Mouse (Mus musculus) heart, adult 2 months (tissue): ENCODE data around the gene Pam16. TPM values are rescaled to one million over a fixed set of nuclear protein-coding genes. Genes with fewer than 3 reads are reported as not detected.
A peak's percentile ranks its signal among the peaks of the same experiment; 100 is the strongest.

ENCODE experiments used
- DNase-seq, 2 experiments: peaks; one replicate each; pipeline ENCODE4 v3.0.0; 2021
- H3K27ac ChIP-seq: fragments of 200-600 bp; 2 replicates; pipeline ENCODE4 v1.8.1; 2022
- H3K27me3 ChIP-seq: fragments of 200-500 bp; 2 replicates; pipeline ENCODE4 v1.6.1; 2012; ENCODE audit warnings: mild to moderate bottlenecking, low read length, inconsistent platforms, mixed read lengths; ENCODE audit not compliant: control insufficient read depth, insufficient read depth
- H3K36me3 ChIP-seq: fragments of 200-500 bp; 2 replicates; pipeline ENCODE4 v1.6.1; 2012; ENCODE audit warnings: low read length, inconsistent platforms; ENCODE audit not compliant: control insufficient read depth, insufficient read depth
- H3K4me1 ChIP-seq: fragments of 200-500 bp; 2 replicates; pipeline ENCODE4 v1.6.1; 2011; ENCODE audit warnings: low read length; ENCODE audit not compliant: control insufficient read depth, insufficient read depth
- H3K4me3 ChIP-seq: fragments of 200-600 bp; 2 replicates; pipeline ENCODE4 v1.8.1; 2022
- H3K79me2 ChIP-seq: fragments of 200-500 bp; replicated peaks from 2 replicates; pipeline ENCODE4 v1.6.1; 2012; ENCODE audit warnings: mild to moderate bottlenecking, inconsistent platforms, low read length, moderate library complexity, mixed read lengths; ENCODE audit not compliant: control insufficient read depth, insufficient read depth
- H3K9ac ChIP-seq: fragments of 200-500 bp; 2 replicates; pipeline ENCODE4 v1.6.1; 2012; ENCODE audit warnings: low read depth, mild to moderate bottlenecking, control low read depth, inconsistent platforms, low read length, mixed read lengths
- CTCF ChIP-seq: fragments of 200-600 bp; IDR thresholded peaks from 2 replicates; pipeline ENCODE4 v1.8.1; 2022; ENCODE audit warnings: antibody characterized with exemption, mild to moderate bottlenecking, moderate library complexity
- EP300 ChIP-seq: fragments of 200-500 bp; IDR thresholded peaks from 2 replicates; pipeline ENCODE4 v1.6.1; 2011; ENCODE audit warnings: low read depth, low read length, control low read depth; ENCODE audit not compliant: insufficient read depth
- POLR2A ChIP-seq: fragments of 200-500 bp; IDR thresholded peaks from 2 replicates; pipeline ENCODE4 v1.6.1; 2011; ENCODE audit warnings: mild to moderate bottlenecking, low read depth, low read length, control low read depth; ENCODE audit not compliant: insufficient read depth
- WGBS: fragments of 180-500 bp; shearing (Covaris S2); methylation state at CpG from one replicate; pipeline ENCODE4 v1.1.7; 2018; 5-methylcytosine and 5-hydroxymethylcytosine counted together
- intact Hi-C: fragments of 180-260 bp; cut with DNase I; formaldehyde crosslinking; loops from one replicate; pipeline ENCODE4 v1.15.1; 2025
- polyA plus RNA-seq: library from polyadenylated mRNA; depleted of rRNA; stranded (reverse); fragments of >200 nt; gene quantifications from 2 replicates; pipeline ENCODE4 v1.2.3, GENCODE M21; 2012
- total RNA-seq, 2 experiments: library from RNA; stranded (reverse); gene quantifications; 2 replicates each; pipeline ENCODE4 v1.2.3; 2021

The Pam16 gene
- total and polyA plus RNA-seq, 3 experiments: 39.4 to 165 (median 119) TPM

DNA sequence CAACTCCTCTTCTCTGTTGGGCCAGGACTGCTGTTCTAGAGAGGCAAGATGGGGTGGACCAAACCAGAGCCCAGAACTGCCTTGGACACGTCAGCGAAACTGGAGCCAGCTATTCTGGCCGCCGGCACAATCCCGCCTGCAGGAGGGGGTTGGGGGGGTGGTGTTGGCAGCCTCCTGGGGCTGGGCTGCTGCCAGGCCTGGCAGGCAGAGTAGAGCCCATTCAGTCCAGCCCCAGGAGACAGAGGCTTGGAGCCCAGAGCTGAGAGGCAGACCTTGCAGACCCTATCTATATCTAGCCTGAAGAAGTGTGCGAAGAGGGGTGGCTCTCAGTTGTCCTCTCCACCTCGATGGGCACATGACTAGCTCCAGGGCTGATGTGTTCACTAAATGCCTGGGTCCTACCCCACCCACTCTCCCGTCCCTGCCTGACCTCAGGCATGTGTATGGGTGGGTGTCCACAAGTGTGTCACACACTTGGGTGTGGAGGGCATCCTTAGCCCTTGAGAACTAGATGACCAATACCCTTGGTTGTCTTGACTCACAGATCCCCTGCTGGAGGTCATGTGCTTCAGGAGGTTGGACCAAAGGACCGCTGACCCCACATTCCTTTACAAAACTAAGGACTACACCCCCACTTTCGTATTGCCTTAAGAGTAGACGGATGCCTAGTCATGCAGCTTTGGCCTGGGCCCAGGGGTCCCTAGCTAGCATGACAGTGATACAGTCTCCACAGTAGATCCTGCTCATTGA lies 19.1 kb upstream of the Pam16 start:
- WGBS: 36% methylated on average over 11 of the region's 11 CpGs
- intact Hi-C loops: no loop called here
- peak overlapping the region; percentile 83 for H3K27ac ChIP-seq
- peak; percentile 88 to 90 for DNase-seq
- H3K79me2 ChIP-seq: no peaks in the 10 kb centered on the region
- H3K4me1 ChIP-seq: peaks cover 15% of the 10 kb centered on the region
- TF ChIP-seq EP300: peak; percentile 6; the same call in 1 of the 2 replicates
- no peak for TF ChIP-seq CTCF
- TF ChIP-seq POLR2A: peak; percentile 21; the same call in 1 of the 2 replicates
- H3K9ac ChIP-seq: no peak overlapping the region
- no peaks in the 10 kb centered on the region for H3K27me3 ChIP-seq
- no peaks in the 10 kb centered on the region for H3K36me3 ChIP-seq
- H3K4me3 ChIP-seq: no peak overlapping the region

DNA sequence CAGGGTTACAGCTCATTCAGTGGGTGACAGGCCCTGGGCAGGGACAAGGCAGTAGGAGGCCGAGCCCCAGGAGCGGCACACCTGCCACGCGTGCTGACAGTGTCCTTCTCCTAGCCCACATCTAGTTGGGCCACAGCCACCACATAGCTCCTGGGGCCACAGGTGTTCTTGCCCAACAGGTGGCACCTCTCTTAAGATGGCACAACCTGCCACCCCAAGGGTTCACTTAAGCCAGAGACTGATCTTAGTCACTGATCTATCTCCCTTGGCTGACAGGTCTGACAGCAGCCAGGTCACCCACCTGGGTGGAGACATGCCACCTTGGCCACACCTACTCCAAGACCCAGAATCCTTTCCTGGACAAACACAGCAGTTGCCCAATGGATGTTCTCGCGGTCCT lies 18.1 kb upstream of the Pam16 start:
- WGBS: 74% methylated on average over 6 of the region's 6 CpGs
- DNase-seq: no peak
- no peak for TF ChIP-seq POLR2A
- no peak for TF ChIP-seq CTCF
- TF ChIP-seq EP300: no peak
- Histone ChIP-seq H3K79me2 (no peaks in the 10 kb centered on the region), H3K9ac (peak overlapping the region; percentile 21; the same call in 1 of the 2 replicates), H3K27ac (peak overlapping the region; percentile 83), H3K27me3 (no peaks in the 10 kb centered on the region), H3K4me1 (peaks cover 15% of the 10 kb centered on the region), H3K36me3 (no peaks in the 10 kb centered on the region), H3K4me3 (peak overlapping the region; percentile 19; the same call in 1 of the 2 replicates)
- intact Hi-C loops: no loop called here

DNA sequence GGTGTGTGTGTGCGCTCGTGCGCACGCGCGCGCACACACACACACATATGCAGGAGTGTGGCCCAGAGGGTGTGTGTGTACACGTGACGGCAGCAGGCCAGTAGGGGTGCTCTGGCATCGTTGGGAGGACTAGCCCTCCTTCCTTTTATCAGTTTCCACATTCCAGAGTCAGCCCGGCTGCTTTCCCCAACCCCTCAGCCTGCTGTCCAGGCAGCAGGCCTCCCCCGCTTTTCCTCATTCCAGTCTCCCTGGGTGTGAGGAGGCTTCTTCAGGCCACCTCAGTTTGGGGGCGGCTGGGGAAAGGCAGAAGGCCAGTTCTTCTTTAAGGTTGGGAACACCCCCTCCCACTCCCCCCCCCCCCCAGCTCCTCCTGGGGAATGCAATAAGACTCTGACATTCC lies 17.4 kb upstream of the Pam16 start:
- intact Hi-C loops: no loop called here
- H3K27ac ChIP-seq: peak overlapping the region; percentile 83
- peaks cover 13% of the 10 kb centered on the region for H3K4me1 ChIP-seq
- no peak for TF ChIP-seq CTCF
- TF ChIP-seq EP300: no peak
- TF ChIP-seq POLR2A: no peak
- no peak overlapping the region for H3K9ac ChIP-seq
- H3K4me3 ChIP-seq: no peak overlapping the region
- no peaks in the 10 kb centered on the region for H3K79me2 ChIP-seq
- H3K36me3 ChIP-seq: no peaks in the 10 kb centered on the region
- peak; percentile 68 to 78 for DNase-seq
- WGBS: 47% methylated on average over 13 of the region's 13 CpGs
- no peaks in the 10 kb centered on the region for H3K27me3 ChIP-seq

DNA sequence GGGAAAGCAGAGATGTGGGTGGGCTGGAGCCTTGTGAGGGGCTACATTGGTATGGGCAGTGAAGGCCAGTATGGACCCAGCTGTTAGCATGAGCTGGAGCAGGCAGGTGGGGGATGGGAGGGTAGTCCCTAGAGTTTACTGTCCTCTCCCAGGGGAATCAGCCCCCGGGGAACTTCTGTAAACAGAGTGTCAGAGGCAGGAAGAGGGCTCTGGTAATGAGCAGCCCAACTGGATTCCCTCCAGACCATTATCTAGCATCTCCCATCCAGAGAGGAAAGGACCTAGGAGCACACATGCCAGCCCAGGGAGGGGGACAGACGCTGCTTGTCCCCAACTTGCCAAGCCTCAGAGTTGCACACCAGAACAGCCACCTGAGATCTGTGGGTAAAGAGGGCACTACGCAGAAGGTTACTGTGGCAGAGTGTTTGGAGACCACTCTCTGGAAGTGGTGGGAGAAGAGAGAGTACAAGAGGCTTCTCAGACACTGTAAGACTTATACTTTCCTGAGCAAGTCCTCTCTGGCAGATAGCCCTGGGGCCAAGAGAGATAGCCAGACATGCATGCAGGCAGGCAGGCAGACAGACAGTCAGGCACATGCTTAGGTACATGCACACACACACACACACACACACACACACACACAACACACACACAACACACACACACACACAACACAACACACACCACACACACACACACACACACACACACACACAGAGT lies 16.5 kb upstream of the Pam16 start:
- peak overlapping the region; percentile 73 for H3K4me3 ChIP-seq
- H3K27me3 ChIP-seq: no peaks in the 10 kb centered on the region
- peak; percentile 47 to 64 for DNase-seq
- no peak for TF ChIP-seq CTCF
- no peak for TF ChIP-seq POLR2A
- TF ChIP-seq EP300: no peak
- peak overlapping the region; percentile 27 for H3K9ac ChIP-seq
- H3K27ac ChIP-seq: peak overlapping the region; percentile 86
- WGBS: 27% methylated on average over 3 of the region's 3 CpGs
- H3K36me3 ChIP-seq: no peaks in the 10 kb centered on the region
- peaks cover 13% of the 10 kb centered on the region for H3K4me1 ChIP-seq
- intact Hi-C loops: no loop called here
- no peaks in the 10 kb centered on the region for H3K79me2 ChIP-seq

DNA sequence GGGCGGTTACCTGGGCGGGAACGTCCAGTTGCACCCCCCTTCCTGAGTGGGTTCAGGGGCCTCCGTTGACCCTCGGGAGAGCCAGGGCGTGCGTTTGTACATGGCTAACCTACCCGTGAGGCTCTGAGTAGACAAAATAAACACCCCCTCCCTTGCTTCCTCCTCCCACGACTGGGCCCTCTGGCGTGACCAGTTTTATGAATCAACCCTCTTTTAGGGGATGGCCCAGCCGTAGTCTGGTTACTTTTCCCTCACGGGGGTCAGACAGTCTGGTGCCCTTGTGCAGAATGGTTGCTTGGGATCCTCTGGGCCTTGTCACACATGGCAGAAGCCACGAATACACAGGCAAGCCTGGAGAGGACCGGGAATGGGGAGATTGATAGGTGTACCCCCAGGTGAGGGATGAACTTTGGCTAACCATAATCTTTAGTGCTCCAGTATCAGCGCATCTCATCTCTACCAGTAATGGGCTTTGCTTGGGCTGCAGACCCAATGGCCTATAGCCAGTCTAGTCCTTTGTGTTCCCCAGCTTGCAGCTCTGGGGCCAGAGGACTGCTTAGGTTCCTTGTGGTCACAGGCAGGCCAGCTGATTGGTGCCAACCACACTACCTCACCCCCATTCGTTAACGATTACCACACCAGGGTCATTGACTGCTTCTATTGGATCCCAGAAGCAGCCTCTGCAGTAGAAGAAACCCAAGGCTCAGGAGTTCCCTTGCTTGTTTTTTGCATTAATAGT lies 15.6 kb upstream of the Pam16 start:
- Histone ChIP-seq H3K4me3 (peak overlapping the region; percentile 73), H3K9ac (peak overlapping the region; percentile 78), H3K79me2 (no peaks in the 10 kb centered on the region), H3K4me1 (peaks cover 13% of the 10 kb centered on the region), H3K27ac (peak overlapping the region; percentile 86), H3K27me3 (no peaks in the 10 kb centered on the region), H3K36me3 (no peaks in the 10 kb centered on the region)
- TF ChIP-seq CTCF (no peak), POLR2A (no peak), EP300 (no peak)
- WGBS: 16% methylated on average over 17 of the region's 17 CpGs
- intact Hi-C loops: no loop called here
- DNase-seq: peak in 1 of 2 experiments; percentile 45
